Mouse (Mus musculus): Measurements from ENCODE around the gene Atox1.

The Atox1 gene

DNA sequence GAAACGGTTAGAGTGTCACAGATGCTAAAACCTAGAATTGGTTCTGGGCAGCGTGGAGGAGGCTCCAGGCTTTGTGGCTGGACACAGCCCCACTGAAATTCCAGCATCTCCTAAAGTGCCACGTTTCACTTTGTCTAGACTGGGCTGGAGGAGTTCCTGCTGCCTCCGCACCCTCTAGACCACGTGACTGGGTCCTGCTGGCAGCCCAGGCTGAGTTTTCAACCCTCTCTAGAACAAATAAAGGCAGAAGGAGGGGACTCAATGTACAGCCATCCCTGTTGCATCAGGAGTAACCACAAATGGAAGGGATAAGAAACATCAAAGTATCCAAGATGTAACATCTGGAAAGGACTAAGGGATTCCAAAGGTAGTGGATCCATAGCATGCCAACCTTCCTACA is 46.7 kb downstream of the Atox1 start:
- no peak for DNase-seq (ENCODE audit: low read depth, low spot score)

DNA sequence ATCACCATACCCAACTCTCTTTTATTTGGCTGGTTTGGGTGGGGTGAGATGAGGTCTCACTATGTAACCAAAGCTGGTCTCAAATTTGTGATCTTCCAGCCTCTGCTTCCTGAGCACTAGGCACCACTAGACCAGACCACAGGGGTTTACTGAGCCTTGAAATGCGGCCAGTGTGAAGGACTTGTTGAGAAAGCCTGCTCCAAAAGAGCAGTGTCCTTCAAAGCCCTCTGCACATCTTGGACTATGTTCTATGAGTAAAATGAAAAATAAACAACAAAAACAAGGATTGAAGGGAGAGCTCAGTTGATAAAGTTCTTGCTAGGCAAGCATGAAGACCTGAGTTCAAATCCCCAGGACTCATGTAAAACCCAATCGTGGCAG is 47.6 kb downstream of the Atox1 start:
- no peak for DNase-seq (ENCODE audit: low read depth, low spot score)

DNA sequence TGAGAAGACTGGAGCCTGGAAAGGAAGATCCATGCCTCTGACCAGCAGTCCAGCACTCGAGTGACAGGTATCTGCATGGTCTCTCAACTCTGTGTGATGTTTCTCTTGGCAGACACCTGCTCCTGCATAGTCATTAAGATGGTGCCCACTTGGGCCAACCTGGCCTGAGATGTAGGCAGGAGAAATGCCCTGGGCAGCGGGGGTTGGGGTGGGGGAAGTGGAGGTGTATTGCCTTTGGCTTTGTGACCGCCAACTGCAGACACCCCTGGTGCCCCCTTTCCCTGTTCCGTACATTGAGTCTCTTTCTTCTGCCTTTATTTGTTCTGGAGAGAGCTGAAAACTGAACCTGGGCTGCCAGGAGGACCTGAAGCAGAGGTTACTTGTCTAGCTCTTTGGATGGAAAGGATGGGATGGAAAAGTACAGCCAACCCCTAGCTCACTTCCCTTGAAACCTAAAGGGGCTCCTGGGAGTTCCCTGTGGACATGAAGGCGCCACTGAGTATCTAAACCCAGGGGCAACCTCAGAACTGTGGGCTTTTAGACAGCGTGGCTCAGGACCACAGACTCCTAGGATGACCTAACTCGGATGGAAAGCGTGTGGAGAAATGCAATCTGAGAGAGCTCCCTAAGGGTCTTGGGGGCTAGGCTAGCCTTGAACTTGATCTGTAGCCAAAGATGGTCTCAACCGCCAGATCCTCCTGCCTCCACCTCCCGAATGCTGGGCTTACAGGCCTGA is 48.2 kb downstream of the Atox1 start:
- DNase-seq (ENCODE audit: low read depth, low spot score) = no peak

DNA sequence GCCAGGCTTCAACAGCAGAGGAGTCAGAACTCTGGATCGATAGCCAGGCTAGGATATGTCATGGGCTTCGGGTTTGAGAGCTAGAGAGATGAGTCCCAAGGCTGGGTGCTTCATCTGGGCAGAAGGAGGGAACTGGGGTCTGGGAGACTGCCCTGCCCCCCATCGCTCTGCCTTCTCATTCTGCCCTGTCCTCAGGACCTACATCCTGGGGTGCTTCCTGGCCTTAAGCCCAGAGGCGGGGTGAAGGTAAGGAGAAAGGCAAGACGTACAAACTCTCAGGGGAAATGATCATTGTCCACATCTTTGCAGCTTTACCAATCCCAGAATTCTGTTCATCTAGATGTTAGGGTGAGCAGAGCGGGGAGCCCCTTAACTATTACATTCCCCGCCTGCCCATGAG is 49.0 kb downstream of the Atox1 start:
- DNase-seq (ENCODE audit: low read depth, low spot score) = no peak

DNA sequence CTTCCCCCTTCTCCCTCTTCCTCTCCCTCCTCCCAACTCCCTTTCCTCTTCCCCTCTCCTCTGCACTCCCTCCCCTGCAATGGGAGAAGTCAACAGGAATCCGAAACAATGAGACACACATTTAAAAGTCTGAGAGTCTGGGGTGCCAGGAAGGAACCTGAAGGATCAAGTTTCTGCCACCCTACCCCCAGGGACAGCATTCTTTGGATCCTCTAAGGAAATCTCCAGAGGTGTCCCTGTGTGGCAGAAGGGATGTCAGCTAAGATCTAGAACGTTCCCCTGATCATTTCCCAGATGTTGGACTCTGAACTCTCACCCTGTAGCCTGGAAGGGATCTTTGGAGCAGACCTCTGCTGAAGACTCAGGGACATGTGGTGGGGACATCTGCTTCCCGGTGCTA is 50.5 kb downstream of the Atox1 start:
- no peak for DNase-seq (ENCODE audit: low read depth, low spot score)

DNA sequence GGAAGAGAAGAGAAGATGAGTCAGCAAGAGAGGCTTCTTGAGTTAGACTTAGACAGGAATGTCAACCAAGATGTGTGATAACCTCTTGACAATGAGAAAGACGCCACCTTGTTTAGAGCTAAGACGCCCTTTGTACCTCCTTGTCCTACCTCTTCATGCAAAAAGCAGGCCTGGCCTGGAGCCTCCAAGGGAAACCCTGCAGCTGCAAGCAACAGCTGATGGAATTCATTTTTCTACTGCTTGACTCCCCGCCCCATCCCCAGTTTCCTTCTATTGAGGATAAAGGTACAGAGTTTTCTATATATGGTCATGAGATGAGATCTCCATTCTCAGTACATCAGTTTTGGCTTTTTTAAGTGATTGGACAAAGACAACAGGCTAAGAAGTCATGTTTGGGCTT is 51.0 kb downstream of the Atox1 start:
- no peak for DNase-seq (ENCODE audit: low read depth, low spot score)

DNA sequence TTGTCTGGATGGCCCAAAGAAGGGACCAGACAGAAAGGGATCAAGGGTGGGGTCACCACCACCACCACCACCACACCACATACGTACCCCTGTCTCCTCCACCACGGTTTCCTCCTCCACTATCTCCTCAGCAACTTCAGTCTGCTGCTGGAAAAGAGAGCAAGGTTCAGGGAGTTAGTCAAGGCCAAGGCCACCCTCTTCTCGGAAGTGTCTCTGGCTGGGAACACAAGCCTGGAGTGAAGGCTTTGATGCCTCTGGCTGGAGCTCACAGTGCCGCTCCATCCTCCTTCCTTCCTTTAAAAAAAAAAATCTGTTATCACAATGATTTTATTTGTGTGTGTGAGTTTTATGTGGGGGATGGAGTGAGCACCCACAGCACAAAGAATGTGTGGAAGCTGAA is 53.9 kb downstream of the Atox1 start:
- no peak for DNase-seq (ENCODE audit: low read depth, low spot score)

DNA sequence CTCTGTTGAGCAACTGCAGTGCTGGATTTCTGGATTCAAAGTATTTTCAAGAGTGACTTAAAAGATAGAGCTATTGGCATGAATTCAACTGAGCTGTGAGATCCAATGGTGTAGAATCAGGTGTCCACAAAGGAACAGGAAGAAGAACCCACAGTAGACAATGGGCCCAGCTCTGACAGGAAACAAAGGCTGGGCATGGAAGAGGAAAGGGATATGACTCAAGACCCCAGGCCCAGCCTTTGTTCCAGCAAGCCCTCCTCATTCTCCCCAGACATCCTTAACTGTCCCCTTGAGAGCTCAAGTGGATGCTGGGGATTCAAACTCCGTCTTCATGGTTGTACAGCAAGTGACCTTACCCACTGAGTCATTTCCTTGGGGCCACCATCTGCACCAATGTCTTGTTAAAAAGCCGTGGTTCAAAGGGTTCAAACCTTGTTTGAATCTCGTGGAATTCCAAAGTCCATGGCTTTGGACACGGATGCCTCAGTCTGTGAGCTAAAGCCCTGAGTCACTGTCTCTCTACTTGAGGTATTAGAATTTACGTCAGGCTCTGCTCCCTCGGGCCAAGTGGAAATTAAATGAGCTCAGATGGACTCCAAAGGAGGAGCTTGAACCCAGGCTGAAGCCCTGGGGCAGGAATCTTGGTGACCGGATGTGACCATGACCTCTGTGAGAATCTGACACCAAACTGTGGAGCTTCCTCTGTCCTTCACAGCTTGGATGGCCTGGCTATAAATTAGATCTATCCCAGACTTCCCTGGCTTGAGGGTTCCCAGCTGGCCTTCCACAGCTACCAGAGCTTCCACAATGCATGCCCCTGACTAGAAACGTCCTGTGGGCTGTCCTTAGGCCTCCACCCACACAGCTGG is 55.2 kb downstream of the Atox1 start:
- DNase-seq (ENCODE audit: low read depth, low spot score) = no peak

DNA sequence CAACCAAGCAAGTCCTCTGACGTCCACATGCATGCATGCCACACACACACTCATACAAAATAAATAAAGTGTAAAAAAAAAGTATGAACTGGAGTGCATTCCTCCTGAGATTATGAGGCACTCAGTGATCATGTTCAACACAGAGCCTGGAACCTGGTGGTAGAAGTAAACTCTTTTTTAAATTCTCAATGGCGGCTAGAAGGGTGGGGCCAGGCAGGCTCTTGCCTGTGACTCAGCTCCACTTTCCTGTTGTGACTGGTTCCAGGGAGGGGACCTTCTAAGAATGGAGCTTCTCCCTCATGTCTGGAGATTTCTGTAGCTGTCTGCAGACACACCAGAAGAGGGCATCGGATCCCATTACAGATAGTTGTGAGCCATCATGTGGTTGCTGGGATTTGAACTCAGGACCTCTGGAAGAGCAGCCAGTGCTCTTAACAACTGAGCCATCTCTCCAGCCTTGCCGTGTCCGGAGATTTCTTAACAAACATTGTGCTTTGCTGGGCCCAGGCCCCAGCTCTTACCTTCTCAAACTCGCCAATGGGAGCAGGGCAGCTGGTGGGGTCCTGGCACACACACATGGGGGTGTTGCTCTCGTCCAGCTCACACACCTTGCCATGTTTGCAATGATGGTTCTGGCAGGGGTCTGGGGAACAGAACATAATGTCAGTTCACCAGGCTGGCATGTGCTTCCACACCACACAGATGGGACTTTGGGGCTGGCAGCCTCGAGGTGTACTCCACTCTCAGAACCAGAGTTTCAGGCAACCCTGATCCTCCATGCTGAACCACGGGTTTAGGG is 56.2 kb downstream of the Atox1 start:
- DNase-seq (ENCODE audit: low read depth, low spot score) = no peak

DNA sequence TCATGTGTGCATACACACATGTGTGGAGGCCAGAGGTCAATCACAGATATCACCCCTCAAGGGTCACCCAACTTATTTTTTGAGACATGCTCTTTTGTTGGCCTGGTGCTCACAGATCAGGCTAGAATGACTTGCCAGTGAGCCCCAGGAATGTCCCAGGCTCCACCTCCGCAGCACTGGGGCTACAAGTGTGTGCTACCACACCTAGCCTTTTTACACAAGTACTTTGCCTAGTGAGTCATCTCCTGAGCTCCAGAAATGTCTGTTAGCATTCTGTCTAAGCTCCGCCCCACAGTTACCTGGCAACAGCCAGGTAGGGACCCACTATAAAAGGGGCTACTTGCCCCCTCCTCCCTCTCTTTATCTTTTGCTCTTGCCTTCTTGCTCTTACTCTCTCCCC is 60.2 kb downstream of the Atox1 start:
- no peak for DNase-seq (ENCODE audit: low read depth, low spot score)

DNA sequence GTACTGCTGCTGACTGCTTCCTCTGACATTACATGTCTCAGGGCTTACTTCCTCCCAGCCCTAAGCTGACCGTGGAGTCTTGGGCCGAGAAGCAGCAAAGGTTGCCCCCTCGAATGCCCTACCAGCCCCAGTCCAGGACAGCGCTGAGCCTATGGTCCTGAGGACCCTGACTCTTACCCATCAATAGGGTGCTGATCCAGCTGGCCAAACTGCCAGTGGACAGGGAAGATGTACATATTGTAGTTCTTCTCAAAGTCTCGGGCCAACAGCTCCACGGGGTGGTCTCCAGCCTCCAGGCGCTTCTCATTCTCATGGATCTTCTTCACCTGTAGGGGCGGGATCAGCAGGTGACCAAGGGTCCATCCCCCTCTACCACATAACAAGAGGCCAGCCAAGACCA is 62.7 kb downstream of the Atox1 start:
- no peak for DNase-seq (ENCODE audit: low read depth, low spot score)

DNA sequence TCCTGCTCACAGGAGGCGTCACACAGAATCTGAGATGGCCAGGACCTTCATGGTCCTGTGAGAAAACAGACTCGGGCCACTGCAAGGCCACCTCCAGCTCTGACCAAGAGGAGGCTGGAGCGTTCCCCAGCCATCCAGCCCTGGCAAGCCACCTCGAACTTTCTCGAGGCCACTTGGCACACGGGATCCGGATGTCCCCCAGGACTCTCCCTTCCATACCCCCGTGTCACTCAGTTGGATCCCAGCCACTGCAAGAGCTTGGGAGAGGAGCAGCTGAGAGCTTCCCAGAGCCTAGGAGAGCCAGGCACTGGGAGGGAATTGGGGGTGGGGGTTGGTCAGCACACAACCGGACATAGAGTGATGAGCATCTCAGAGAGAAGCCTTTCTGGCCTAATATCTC is 63.6 kb downstream of the Atox1 start:
- DNase-seq (ENCODE audit: low read depth, low spot score) = no peak

DNA sequence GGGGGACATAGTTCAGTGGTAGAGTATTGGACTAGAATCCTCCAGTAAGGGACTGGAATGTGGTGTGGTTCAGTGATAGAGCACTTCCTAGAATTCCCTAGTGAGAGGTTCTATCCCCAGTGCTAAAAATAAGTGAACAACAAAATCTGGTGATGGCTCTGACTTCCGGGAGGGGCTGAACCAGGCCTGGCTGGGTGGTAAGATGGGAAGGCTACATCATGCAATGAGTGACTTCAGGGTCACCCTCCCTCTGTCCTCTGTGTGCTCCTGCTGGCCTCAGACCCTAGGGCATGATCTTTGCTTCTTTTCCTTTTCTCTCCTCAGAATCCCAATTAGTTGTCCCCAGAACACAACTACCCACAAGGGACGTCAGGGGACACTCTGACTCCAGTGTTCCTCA is 64.0 kb downstream of the Atox1 start:
- no peak for DNase-seq (ENCODE audit: low read depth, low spot score)
